Mouse (Mus musculus): Measurements from ENCODE around the gene Slc4a5. TPM values are rescaled to one million over a fixed set of nuclear protein-coding genes. Genes with fewer than 3 reads are reported as not detected.
"Not testable (repeated sequence)": the region's sequence is repeated elsewhere in the genome, so short reads cannot be mapped to it uniquely, and the experiment has no call there.

The Slc4a5 gene
- polyA plus RNA-seq, 1 experiment from 2014 or later = 0.10 TPM

DNA sequence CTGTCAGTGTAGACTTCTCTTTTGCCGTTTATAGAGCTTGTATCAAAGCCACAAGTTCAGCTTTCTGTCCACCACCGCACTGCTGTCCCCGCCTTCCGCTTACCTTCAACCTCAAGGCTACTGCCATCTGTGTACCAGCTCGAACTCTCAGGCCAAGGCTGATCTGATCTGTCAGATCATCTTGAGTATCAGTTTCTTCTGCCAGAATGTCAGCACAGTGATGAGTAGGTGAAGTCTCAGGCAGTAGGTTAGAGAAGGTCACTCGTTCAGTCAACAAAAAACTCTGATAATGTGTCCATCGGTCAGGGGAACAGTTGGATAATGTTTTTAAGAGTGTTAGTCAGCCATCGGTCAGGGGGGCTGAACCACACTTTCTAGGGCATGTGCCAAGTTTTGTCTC is 125.7 kb downstream of the Slc4a5 start:
- H3K27ac ChIP-seq; H3K4me3 ChIP-seq; H3K27me3 ChIP-seq; H3K9me3 ChIP-seq; ATAC-seq (ENCODE audit: low FRiP score, low read depth); H3K4me2 ChIP-seq (replicated peaks); H3K9ac ChIP-seq: not testable (repeated sequence)
- WGBS = 93% methylated on average over 8 of the region's 8 CpGs
- peaks cover 12% of the 10 kb centered on the region for H3K4me1 ChIP-seq
- peaks cover 34% of the 10 kb centered on the region for H3K36me3 ChIP-seq

- Histone ChIP-seq H3K4me3 (no peak overlapping the region), H3K4me1 (peaks cover 15% of the 10 kb centered on the region), H3K9ac (no peak overlapping the region), H3K27ac (no peak overlapping the region), H3K27me3 (no peaks in the 10 kb centered on the region), H3K36me3 (peaks cover 11% of the 10 kb centered on the region), H3K9me3 (no peaks in the 10 kb centered on the region), H3K4me2 (replicated peaks) (no peak overlapping the region)
- WGBS = 71% methylated on average over 3 of the region's 3 CpGs
- no peak for ATAC-seq (ENCODE audit: low FRiP score, low read depth)
These were observed 128.3 kb downstream of the Slc4a5 start for GRCm38 (mm10) chr6:83347916-83348315.

GRCm38 (mm10) chr6:83348873-83349272 is 129.2 kb downstream of the Slc4a5 start, which contains the start of gene Bola3:
Gene Bola3 (plus strand): TSS chr6:83349147.
- WGBS = 28% methylated on average over 6 of the region's 6 CpGs
- H3K4me2 ChIP-seq (replicated peaks) = peak within 1 kb of the TSS; percentile 79
- peak within 1 kb of the TSS; percentile 89 for H3K4me3 ChIP-seq
- H3K36me3 ChIP-seq = peaks cover 15% of the 10 kb centered on the region
- H3K27me3 ChIP-seq = no peaks in the 10 kb centered on the region
- H3K9ac ChIP-seq = peak within 1 kb of the TSS; percentile 96
- ATAC-seq (ENCODE audit: low FRiP score, low read depth) = no peak; the same call in 1 of the 2 replicates
- H3K4me1 ChIP-seq = peaks cover 15% of the 10 kb centered on the region
- H3K27ac ChIP-seq = no peak within 1 kb of the TSS
- H3K9me3 ChIP-seq = no peaks in the 10 kb centered on the region

- Histone ChIP-seq H3K4me3 (peak overlapping the region; percentile 89), H3K27me3 (no peaks in the 10 kb centered on the region), H3K36me3 (peaks cover 19% of the 10 kb centered on the region), H3K9me3 (no peaks in the 10 kb centered on the region), H3K4me2 (replicated peaks) (peak overlapping the region; percentile 79), H3K27ac (no peak overlapping the region), H3K4me1 (peaks cover 15% of the 10 kb centered on the region), H3K9ac (peak overlapping the region; percentile 96)
- ATAC-seq (ENCODE audit: low FRiP score, low read depth) = peak; percentile 94
- under 1% methylated on average over 53 of the region's 53 CpGs for WGBS
These were observed 129.8 kb downstream of the Slc4a5 start for GRCm38 (mm10) chr6:83349274-83349958.

- peaks cover 15% of the 10 kb centered on the region for H3K4me1 ChIP-seq
- H3K36me3 ChIP-seq = peaks cover 27% of the 10 kb centered on the region
- ATAC-seq (ENCODE audit: low FRiP score, low read depth) = no peak
- H3K9ac ChIP-seq = peak overlapping the region; percentile 96
- 85% methylated on average over 7 of the region's 7 CpGs for WGBS
- H3K4me3 ChIP-seq = peak overlapping the region; percentile 89
- no peaks in the 10 kb centered on the region for H3K9me3 ChIP-seq
- H3K4me2 ChIP-seq (replicated peaks) = peak overlapping the region; percentile 79
- no peak overlapping the region for H3K27ac ChIP-seq
- H3K27me3 ChIP-seq = no peaks in the 10 kb centered on the region
These were observed 130.5 kb downstream of the Slc4a5 start for GRCm38 (mm10) chr6:83350172-83350571.

- Histone ChIP-seq H3K4me3 (no peak overlapping the region), H3K27me3 (no peaks in the 10 kb centered on the region), H3K36me3 (peaks cover 34% of the 10 kb centered on the region), H3K9me3 (no peaks in the 10 kb centered on the region), H3K9ac (0 out of 2 replicates have a peak overlapping the region, but pooled peaks have one; percentile 31), H3K4me1 (peaks cover 15% of the 10 kb centered on the region), H3K4me2 (replicated peaks) (no peak overlapping the region), H3K27ac (no peak overlapping the region)
- 91% methylated on average over 16 of the region's 16 CpGs for WGBS
- no peak for ATAC-seq (ENCODE audit: low FRiP score, low read depth)
These were observed 131.3 kb downstream of the Slc4a5 start for GRCm38 (mm10) chr6:83350851-83351405.

- Histone ChIP-seq H3K27ac (no peak overlapping the region), H3K4me2 (replicated peaks) (no peak overlapping the region), H3K9ac (no peak overlapping the region), H3K27me3 (no peaks in the 10 kb centered on the region), H3K4me1 (peaks cover 15% of the 10 kb centered on the region), H3K4me3 (no peak overlapping the region), H3K9me3 (no peaks in the 10 kb centered on the region), H3K36me3 (peaks cover 35% of the 10 kb centered on the region)
- ATAC-seq (ENCODE audit: low FRiP score, low read depth) = no peak
- WGBS = 79% methylated on average over 7 of the region's 7 CpGs
These were observed 132.0 kb downstream of the Slc4a5 start for GRCm38 (mm10) chr6:83351490-83352160.

DNA sequence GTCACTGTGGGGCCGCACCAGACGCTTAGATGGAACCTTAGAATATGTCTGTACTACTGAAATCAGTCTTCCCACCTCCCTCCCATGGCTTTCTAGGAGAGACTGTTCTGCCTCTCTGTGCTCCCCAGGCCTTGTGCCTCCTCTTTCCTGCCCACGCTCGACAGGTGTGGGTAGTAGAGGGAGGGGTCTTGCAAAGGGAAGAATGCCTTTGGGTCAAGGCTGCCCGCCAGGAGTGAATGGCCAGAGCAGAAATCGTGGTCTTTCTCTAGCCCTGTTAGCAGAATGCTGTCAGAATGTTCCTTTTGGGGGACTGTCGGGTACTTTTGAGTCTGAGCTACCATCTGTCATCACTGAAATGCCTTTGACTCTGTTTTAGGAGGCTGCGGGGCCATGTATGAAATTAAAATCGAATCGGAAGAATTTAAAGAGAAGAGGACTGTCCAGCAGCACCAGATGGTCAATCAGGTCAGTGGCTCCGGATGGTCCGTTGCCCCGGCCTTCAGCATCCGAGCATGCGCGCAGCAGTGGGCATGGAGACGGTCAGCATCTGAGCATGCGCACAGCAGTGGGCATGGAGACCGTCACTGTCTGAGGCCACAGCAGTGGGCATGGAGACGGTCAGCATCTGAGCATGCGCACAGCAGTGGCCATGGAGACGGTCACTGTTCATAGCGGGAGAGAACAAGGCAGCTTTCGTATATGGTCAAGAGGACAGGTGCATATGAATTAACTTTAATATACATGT is 133.2 kb downstream of the Slc4a5 start:
- H3K9ac ChIP-seq = no peak overlapping the region
- H3K36me3 ChIP-seq = peaks cover 33% of the 10 kb centered on the region
- no peak overlapping the region for H3K27ac ChIP-seq
- no peak for ATAC-seq (ENCODE audit: low FRiP score, low read depth)
- no peaks in the 10 kb centered on the region for H3K27me3 ChIP-seq
- no peaks in the 10 kb centered on the region for H3K9me3 ChIP-seq
- 93% methylated on average over 24 of the region's 24 CpGs for WGBS
- no peak overlapping the region for H3K4me3 ChIP-seq
- no peak overlapping the region for H3K4me2 ChIP-seq (replicated peaks)
- H3K4me1 ChIP-seq = peaks cover 15% of the 10 kb centered on the region

Other genes with a start within 250 kb of the Slc4a5 start
- 16.2 and 16.5 TPM in 2 replicates for gene Dok1, start 186.4 kb upstream of the Slc4a5 start, polyA plus RNA-seq (2015; fragmentation: Nextera tagmentation; extraction: Ambion mirVana)
- 34.4 and 36.3 TPM in 2 replicates for gene Loxl3, start 185.7 kb upstream of the Slc4a5 start, polyA plus RNA-seq (2015; fragmentation: Nextera tagmentation; extraction: Ambion mirVana)
- 168 and 181 TPM in 2 replicates for gene Aup1, start 165.3 kb upstream of the Slc4a5 start, polyA plus RNA-seq (2015; fragmentation: Nextera tagmentation; extraction: Ambion mirVana)
- gene Htra2, start 164.6 kb upstream of the Slc4a5 start, polyA plus RNA-seq (2015; fragmentation: Nextera tagmentation; extraction: Ambion mirVana) = 78.4 and 82.4 TPM in 2 replicates
- gene Dqx1, start 162.0 kb upstream of the Slc4a5 start, polyA plus RNA-seq (2015; fragmentation: Nextera tagmentation; extraction: Ambion mirVana) = 0.64 and 0.87 TPM in 2 replicates
- not detected in 2 replicates for gene Tlx2, start 149.5 kb upstream of the Slc4a5 start, polyA plus RNA-seq (2015; fragmentation: Nextera tagmentation; extraction: Ambion mirVana)
- 40.3 and 41.3 TPM in 2 replicates for gene Pcgf1, start 142.0 kb upstream of the Slc4a5 start, polyA plus RNA-seq (2015; fragmentation: Nextera tagmentation; extraction: Ambion mirVana)
- 0.81 and 0.91 TPM in 2 replicates for gene Lbx2, start 133.5 kb upstream of the Slc4a5 start, polyA plus RNA-seq (2015; fragmentation: Nextera tagmentation; extraction: Ambion mirVana)
- 1.6 and 3.6 TPM in 2 replicates for gene Ccdc142, start 118.2 kb upstream of the Slc4a5 start, polyA plus RNA-seq (2015; fragmentation: Nextera tagmentation; extraction: Ambion mirVana)
- gene Gm42688, start 118.2 kb upstream of the Slc4a5 start, polyA plus RNA-seq (2015; fragmentation: Nextera tagmentation; extraction: Ambion mirVana) = 2.8 and 3.1 TPM in 2 replicates
- gene Mrpl53, start 110.8 kb upstream of the Slc4a5 start, polyA plus RNA-seq (2015; fragmentation: Nextera tagmentation; extraction: Ambion mirVana) = 134 and 138 TPM in 2 replicates
- gene Mogs, start 104.3 kb upstream of the Slc4a5 start, polyA plus RNA-seq (2015; fragmentation: Nextera tagmentation; extraction: Ambion mirVana) = 42.7 and 45.4 TPM in 2 replicates
- gene Wbp1, start 98.3 kb upstream of the Slc4a5 start, polyA plus RNA-seq (2015; fragmentation: Nextera tagmentation; extraction: Ambion mirVana) = 161 and 169 TPM in 2 replicates
- 12.4 and 12.8 TPM in 2 replicates for gene Ino80b, start 94.4 kb upstream of the Slc4a5 start, polyA plus RNA-seq (2015; fragmentation: Nextera tagmentation; extraction: Ambion mirVana)
- gene Rtkn, start 84.4 kb upstream of the Slc4a5 start, polyA plus RNA-seq (2015; fragmentation: Nextera tagmentation; extraction: Ambion mirVana) = 64.7 and 74.1 TPM in 2 replicates
- 6.9 and 7.4 TPM in 2 replicates for gene Wdr54, start 63.4 kb upstream of the Slc4a5 start, polyA plus RNA-seq (2015; fragmentation: Nextera tagmentation; extraction: Ambion mirVana)
- gene 1700003E16Rik, start 63.4 kb upstream of the Slc4a5 start, polyA plus RNA-seq (2015; fragmentation: Nextera tagmentation; extraction: Ambion mirVana) = 3.7 and 3.8 TPM in 2 replicates
- gene Dctn1, start 53.9 kb upstream of the Slc4a5 start, polyA plus RNA-seq (2015; fragmentation: Nextera tagmentation; extraction: Ambion mirVana) = 88.9 and 90.3 TPM in 2 replicates
- gene Mthfd2, start 106.1 kb downstream of the Slc4a5 start, polyA plus RNA-seq (2015; fragmentation: Nextera tagmentation; extraction: Ambion mirVana) = 40.5 and 40.8 TPM in 2 replicates
- gene Mob1a, start 106.2 kb downstream of the Slc4a5 start, polyA plus RNA-seq (2015; fragmentation: Nextera tagmentation; extraction: Ambion mirVana) = 59.0 and 65.9 TPM in 2 replicates
- gene Bola3, start 129.3 kb downstream of the Slc4a5 start, polyA plus RNA-seq (2015; fragmentation: Nextera tagmentation; extraction: Ambion mirVana) = 117 and 128 TPM in 2 replicates
- 51.6 and 63.1 TPM in 2 replicates for gene Tet3, start 239.3 kb downstream of the Slc4a5 start, polyA plus RNA-seq (2015; fragmentation: Nextera tagmentation; extraction: Ambion mirVana)

All from limb, embryonic 13.5 days (tissue).